Mouse (Mus musculus) mouse embryonic stem cell (cell line): ENCODE results near the gene Gng12.

Source experiments
- in situ Hi-C, 2 experiments: fragments of 300-500 bp; cut with MboI; formaldehyde crosslinking; loops; 1 replicate in 1 of 2; 3 replicates in 1 of 2; pipeline ENCODE4 v1.14.3; 2019 to 2020; ENCODE audit warnings: low sequenced_read_pairs in 2 of 2, low pct_unique_long_range_greater_than_20kb in 1 of 2, mixed read lengths in 1 of 2; ENCODE audit not compliant: unreplicated experiment in 1 of 2

Gng12 gene

GRCm38 (mm10) chr6:66975522-66975921 is 79.3 kb downstream of the Gng12 start:
- in situ Hi-C loops, result no loop called here

- in situ Hi-C loops, result no loop called here
Observed at GRCm38 (mm10) chr6:66979197-66979596, 83.0 kb downstream of the Gng12 start.

GRCm38 (mm10) chr6:66980040-66980439 is 83.8 kb downstream of the Gng12 start:
- in situ Hi-C loops, result no loop called here

GRCm38 (mm10) chr6:66981366-66981765 is 85.2 kb downstream of the Gng12 start:
- in situ Hi-C loops, result no loop called here

GRCm38 (mm10) chr6:66981864-66982263 is 85.7 kb downstream of the Gng12 start:
- in situ Hi-C loops, result no loop called here

- in situ Hi-C loops, result no loop called here
Observed at GRCm38 (mm10) chr6:66984079-66984478, 87.9 kb downstream of the Gng12 start.

GRCm38 (mm10) chr6:66984672-66985071 is 88.5 kb downstream of the Gng12 start:
- in situ Hi-C loops, result no loop called here

- in situ Hi-C loops, result no loop called here
Observed at GRCm38 (mm10) chr6:66985500-66985899, 89.3 kb downstream of the Gng12 start.

- in situ Hi-C loops, result no loop called here
Observed at GRCm38 (mm10) chr6:66986063-66986462, 89.9 kb downstream of the Gng12 start.

GRCm38 (mm10) chr6:66987643-66988042 is 91.4 kb downstream of the Gng12 start:
- in situ Hi-C loops, result no loop called here

- in situ Hi-C loops, result no loop called here
Observed at GRCm38 (mm10) chr6:66988363-66988762, 92.2 kb downstream of the Gng12 start.

- in situ Hi-C loops, result no loop called here
Observed at GRCm38 (mm10) chr6:66989037-66989436, 92.8 kb downstream of the Gng12 start.

GRCm38 (mm10) chr6:66989518-66989917 is 93.3 kb downstream of the Gng12 start:
- in situ Hi-C loops, result no loop called here

- in situ Hi-C loops, result no loop called here
Observed at GRCm38 (mm10) chr6:66992232-66992631, 96.0 kb downstream of the Gng12 start.

- in situ Hi-C loops, result no loop called here
Observed at GRCm38 (mm10) chr6:66992786-66993185, 96.6 kb downstream of the Gng12 start.

GRCm38 (mm10) chr6:66994981-66995380 is 98.8 kb downstream of the Gng12 start:
- in situ Hi-C loops, result no loop called here

GRCm38 (mm10) chr6:66995825-66996224 is 99.6 kb downstream of the Gng12 start:
- in situ Hi-C loops, result no loop called here

- in situ Hi-C loops, result no loop called here
Observed at GRCm38 (mm10) chr6:66996257-66996656, 100.1 kb downstream of the Gng12 start.

GRCm38 (mm10) chr6:66998645-66999044 is 102.4 kb downstream of the Gng12 start:
- in situ Hi-C loops, result no loop called here

- in situ Hi-C loops, result no loop called here
Observed at GRCm38 (mm10) chr6:66999800-67000199, 103.6 kb downstream of the Gng12 start.

GRCm38 (mm10) chr6:67009888-67010287 is 113.7 kb downstream of the Gng12 start:
- in situ Hi-C loops, result no loop called here
